Mouse (Mus musculus): ENCODE data around the gene Fbxo17.
"Not testable (repeated sequence)": the region's sequence is repeated elsewhere in the genome, so short reads cannot be mapped to it uniquely, and the experiment has no call there.

Fbxo17 gene

GRCm38 (mm10) chr7:28716590-28717281, at the start of gene Fbxo17:
Gene Fbxo17, plus strand, starts transcription at chr7:28716804.
- DNase-seq: peak; percentile 62 to 71

- peak; percentile 27 to 55 for DNase-seq
Measured at GRCm38 (mm10) chr7:28671172-28671571, 45.4 kb upstream of the Fbxo17 start.

- peak in 1 of 2 experiments; percentile 9 for DNase-seq
Measured at GRCm38 (mm10) chr7:28672276-28672675, 44.3 kb upstream of the Fbxo17 start.

- not testable (repeated sequence) for DNase-seq
Measured at GRCm38 (mm10) chr7:28672786-28673185, 43.8 kb upstream of the Fbxo17 start.

- no peak for DNase-seq
Measured at GRCm38 (mm10) chr7:28674994-28675393, 41.6 kb upstream of the Fbxo17 start.

- DNase-seq: no peak
Measured at GRCm38 (mm10) chr7:28675746-28676145, 40.9 kb upstream of the Fbxo17 start.

GRCm38 (mm10) chr7:28676811-28677541, 39.6 kb upstream of the Fbxo17 start:
- peak; percentile 21 to 45 for DNase-seq

- DNase-seq: no peak
Measured at GRCm38 (mm10) chr7:28677624-28678023, 39.0 kb upstream of the Fbxo17 start.

- DNase-seq: no peak
Measured at GRCm38 (mm10) chr7:28691075-28691474, 25.5 kb upstream of the Fbxo17 start.

GRCm38 (mm10) chr7:28692545-28693320, 23.9 kb upstream of the Fbxo17 start, which contains the start of gene Fbxo27:
Gene Fbxo27, plus strand, starts transcription at chr7:28692849.
- no peak for DNase-seq

- DNase-seq: peak; percentile 86 to 91
Measured at GRCm38 (mm10) chr7:28693321-28693966, 23.2 kb upstream of the Fbxo17 start.

- peak; percentile 36 to 44 for DNase-seq
Measured at GRCm38 (mm10) chr7:28694423-28694822, 22.2 kb upstream of the Fbxo17 start.

GRCm38 (mm10) chr7:28694966-28695511, 21.6 kb upstream of the Fbxo17 start:
- peak in 1 of 2 experiments; percentile 9 for DNase-seq

- no peak for DNase-seq
Measured at GRCm38 (mm10) chr7:28697277-28697676, 19.3 kb upstream of the Fbxo17 start.

GRCm38 (mm10) chr7:28700269-28700668, 16.3 kb upstream of the Fbxo17 start:
- no peak for DNase-seq

GRCm38 (mm10) chr7:28701306-28701705, 15.3 kb upstream of the Fbxo17 start:
- not testable (repeated sequence) for DNase-seq

GRCm38 (mm10) chr7:28702601-28703143, 13.9 kb upstream of the Fbxo17 start:
- peak in 1 of 2 experiments; percentile 16 for DNase-seq

GRCm38 (mm10) chr7:28709454-28709853, 7.2 kb upstream of the Fbxo17 start:
- no peak for DNase-seq

GRCm38 (mm10) chr7:28710962-28711361, 5.6 kb upstream of the Fbxo17 start:
- peak in 1 of 2 experiments; percentile 23 for DNase-seq

- DNase-seq: no peak
Measured at GRCm38 (mm10) chr7:28714667-28715066, 1.9 kb upstream of the Fbxo17 start.

- peak in 1 of 2 experiments; percentile 38 for DNase-seq
Measured at GRCm38 (mm10) chr7:28715598-28715997, 1.0 kb upstream of the Fbxo17 start.

GRCm38 (mm10) chr7:28717726-28718125, 1.1 kb downstream of the Fbxo17 start:
- DNase-seq: no peak

Data from thymus, postnatal 36 days (tissue).